Mouse (Mus musculus) megakaryocyte, embryonic 14.5 days (primary cell): ENCODE measurements around the gene Cdc42bpb. TPM values are rescaled to one million over a fixed set of nuclear protein-coding genes. Genes with fewer than 3 reads are reported as not detected.
A peak's percentile ranks its signal among the peaks of the same experiment; 100 is the strongest.

Experiments used
- H3K27me3 ChIP-seq: replicated peaks from 2 replicates; pipeline ENCODE3; 2012; ENCODE audit warnings: inconsistent platforms
- H3K36me3 ChIP-seq: replicated peaks from 2 replicates; pipeline ENCODE3; 2012; ENCODE audit warnings: low read length, inconsistent platforms, mixed read lengths
- H3K4me1 ChIP-seq: 2 replicates; pipeline ENCODE4 v1.6.1; 2012; ENCODE audit warnings: inconsistent platforms
- H3K4me3 ChIP-seq: replicated peaks from 2 replicates; pipeline ENCODE3; 2012; ENCODE audit warnings: moderate library complexity, mild to moderate bottlenecking, inconsistent platforms
- H3K9me3 ChIP-seq: 2 replicates; pipeline ENCODE4 v1.6.1; 2012; ENCODE audit warnings: inconsistent platforms
- FLI1 ChIP-seq: IDR thresholded peaks from 2 replicates; pipeline ENCODE4 v1.6.1; 2012; ENCODE audit warnings: low read length, inconsistent platforms, mixed read lengths
- GATA1 ChIP-seq: IDR thresholded peaks from 3 replicates; pipeline ENCODE4 v1.6.1; 2012; ENCODE audit warnings: mixed read lengths, low read length, inconsistent platforms, borderline replicate concordance
- polyA plus RNA-seq: library from polyadenylated mRNA; stranded (reverse); fragments of >175 nt; gene quantifications from 2 replicates; pipeline ENCODE4 v1.2.3, GENCODE M21; 2012; ENCODE audit warnings: low replicate concordance; ENCODE audit not compliant: insufficient read depth

Gene Cdc42bpb
- polyA plus RNA-seq = 113 and 131 TPM in 2 replicates

DNA sequence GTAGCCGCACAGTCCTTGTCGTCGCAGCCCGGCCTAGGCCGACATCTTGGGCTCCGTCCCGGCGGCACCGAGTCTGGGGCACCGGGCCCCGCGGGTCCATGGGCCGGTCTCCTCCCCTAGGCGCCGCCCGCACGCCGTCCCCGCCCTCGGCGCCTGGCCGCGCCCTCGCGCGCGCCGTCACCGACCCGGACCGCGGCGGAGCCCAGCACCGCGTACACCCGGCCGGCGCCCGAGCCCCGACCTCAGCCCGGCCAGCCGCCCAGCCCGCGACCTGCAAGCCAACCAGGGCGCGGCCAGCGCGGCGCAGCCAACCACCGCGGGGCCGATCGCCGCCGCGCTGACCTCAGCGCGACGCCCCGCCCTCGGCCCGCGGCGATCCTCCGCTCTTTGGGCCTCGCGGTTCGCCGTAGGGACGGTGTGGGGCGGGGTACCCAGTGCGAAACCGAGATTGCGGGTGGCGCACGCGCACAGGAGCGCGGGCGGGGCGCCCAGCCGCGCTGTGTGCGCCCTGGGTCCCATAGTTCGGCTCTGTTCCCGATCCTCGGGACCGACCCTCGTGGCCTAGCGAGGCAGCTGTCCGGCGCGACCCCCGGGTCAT is at the start of gene Cdc42bpb:
Cdc42bpb (minus strand) TSS at position 343 of the 598 bp plus-strand sequence.
- TF ChIP-seq FLI1 = no peak
- peaks cover 53% of the 10 kb centered on the region for H3K4me1 ChIP-seq
- peak within 1 kb of the TSS; percentile 97 for H3K4me3 ChIP-seq
- H3K9me3 ChIP-seq = no peaks in the 10 kb centered on the region
- H3K27me3 ChIP-seq = peaks cover 78% of the 10 kb centered on the region
- H3K36me3 ChIP-seq = no peaks in the 10 kb centered on the region

GRCm38 (mm10) chr12:111425789-111426460 is 48.4 kb upstream of the Cdc42bpb start:
- H3K36me3 ChIP-seq = peaks cover 83% of the 10 kb centered on the region
- H3K27me3 ChIP-seq = peaks cover 68% of the 10 kb centered on the region
- peaks cover 11% of the 10 kb centered on the region; the same call in 1 of the 2 replicates for H3K9me3 ChIP-seq
- peak overlapping the region; percentile 47 for H3K4me3 ChIP-seq
- TF ChIP-seq FLI1 (no peak), GATA1 (no peak)
- peaks cover 98% of the 10 kb centered on the region for H3K4me1 ChIP-seq

- TF ChIP-seq GATA1 (no peak), FLI1 (no peak)
- peaks cover 98% of the 10 kb centered on the region for H3K4me1 ChIP-seq
- H3K9me3 ChIP-seq = peaks cover 11% of the 10 kb centered on the region; the same call in 1 of the 2 replicates
- H3K36me3 ChIP-seq = peaks cover 77% of the 10 kb centered on the region
- H3K27me3 ChIP-seq = peaks cover 65% of the 10 kb centered on the region
- H3K4me3 ChIP-seq = peak overlapping the region; percentile 80
Measured at GRCm38 (mm10) chr12:111425258-111425657, 47.7 kb upstream of the Cdc42bpb start.

DNA sequence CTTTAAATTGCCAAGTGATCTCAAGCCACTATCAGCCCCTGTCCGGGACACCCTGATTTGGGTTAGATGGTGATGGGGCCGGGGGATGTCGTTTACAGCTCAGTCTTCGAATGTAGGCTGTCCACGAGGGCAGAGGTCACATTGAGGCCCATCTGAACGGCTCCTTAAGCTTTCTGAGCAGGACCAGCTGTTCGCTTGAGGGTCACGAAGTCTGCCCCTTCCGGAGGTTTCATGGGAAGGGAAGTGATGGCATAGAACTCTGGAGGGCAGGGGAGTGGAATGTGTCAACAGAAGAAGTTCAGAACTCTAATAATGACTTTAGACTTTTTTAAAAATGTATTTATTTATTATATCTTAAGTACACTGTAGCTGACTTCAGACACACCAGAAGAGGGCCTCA is 47.0 kb upstream of the Cdc42bpb start:
- Histone ChIP-seq H3K27me3 (peaks cover 61% of the 10 kb centered on the region), H3K4me3 (no peak overlapping the region), H3K36me3 (peaks cover 70% of the 10 kb centered on the region), H3K9me3 (peaks cover 11% of the 10 kb centered on the region; the same call in 1 of the 2 replicates), H3K4me1 (peaks cover 98% of the 10 kb centered on the region)
- TF ChIP-seq FLI1 (no peak), GATA1 (no peak)

GRCm38 (mm10) chr12:111423570-111424129 is 46.1 kb upstream of the Cdc42bpb start:
- TF ChIP-seq GATA1 = no peak
- no peak for TF ChIP-seq FLI1
- peaks cover 62% of the 10 kb centered on the region for H3K27me3 ChIP-seq
- H3K4me1 ChIP-seq = peaks cover 98% of the 10 kb centered on the region
- peaks cover 64% of the 10 kb centered on the region for H3K36me3 ChIP-seq
- H3K4me3 ChIP-seq = peak overlapping the region; percentile 83
- peaks cover 11% of the 10 kb centered on the region; the same call in 1 of the 2 replicates for H3K9me3 ChIP-seq

GRCm38 (mm10) chr12:111422852-111423251 is 45.3 kb upstream of the Cdc42bpb start:
- Histone ChIP-seq H3K9me3 (peaks cover 11% of the 10 kb centered on the region; the same call in 1 of the 2 replicates), H3K36me3 (peaks cover 56% of the 10 kb centered on the region), H3K27me3 (peaks cover 59% of the 10 kb centered on the region), H3K4me1 (peaks cover 98% of the 10 kb centered on the region), H3K4me3 (peak overlapping the region; percentile 83)
- TF ChIP-seq FLI1 (no peak), GATA1 (no peak)

- TF ChIP-seq FLI1 = no peak
- TF ChIP-seq GATA1 = no peak
Measured at GRCm38 (mm10) chr12:111420946-111421709, 43.6 kb upstream of the Cdc42bpb start.

GRCm38 (mm10) chr12:111419918-111420317 is 42.4 kb upstream of the Cdc42bpb start:
- H3K4me3 ChIP-seq = peak overlapping the region; percentile 78
- peaks cover 9% of the 10 kb centered on the region; the same call in 1 of the 2 replicates for H3K9me3 ChIP-seq
- H3K4me1 ChIP-seq = peaks cover 88% of the 10 kb centered on the region
- peaks cover 62% of the 10 kb centered on the region for H3K27me3 ChIP-seq
- H3K36me3 ChIP-seq = peaks cover 30% of the 10 kb centered on the region
- TF ChIP-seq FLI1 (no peak), GATA1 (no peak)

More at GRCm38 (mm10) chr12:111420946-111421709, 43.6 kb upstream of the Cdc42bpb start:
- H3K36me3 ChIP-seq = peaks cover 42% of the 10 kb centered on the region
- peaks cover 9% of the 10 kb centered on the region; the same call in 1 of the 2 replicates for H3K9me3 ChIP-seq
- peaks cover 62% of the 10 kb centered on the region for H3K27me3 ChIP-seq
- peak overlapping the region; percentile 83 for H3K4me3 ChIP-seq
- peaks cover 100% of the 10 kb centered on the region for H3K4me1 ChIP-seq
